Mouse (Mus musculus) ES-Bruce4 (cell line): ENCODE measurements around the gene Rab23. TPM values are rescaled to one million over a fixed set of nuclear protein-coding genes. Genes with fewer than 3 reads are reported as not detected.

Experiments used
- H3K27ac ChIP-seq: 2 replicates; pipeline ENCODE4 v1.5.1; 2012; ENCODE audit warnings: low read length, inconsistent platforms; ENCODE audit not compliant: insufficient read depth
- H3K27me3 ChIP-seq: 2 replicates; pipeline ENCODE4 v1.6.1; 2012; ENCODE audit warnings: mild to moderate bottlenecking, low read length, inconsistent platforms; ENCODE audit not compliant: control insufficient read depth, poor library complexity, insufficient read depth, severe bottlenecking
- H3K36me3 ChIP-seq: 2 replicates; pipeline ENCODE4 v1.6.1; 2012; ENCODE audit warnings: inconsistent platforms, mild to moderate bottlenecking, low read length, moderate library complexity; ENCODE audit not compliant: control insufficient read depth, poor library complexity, insufficient read depth, severe bottlenecking
- H3K4me1 ChIP-seq: one replicate; pipeline ENCODE4 v1.8.1; 2011; ENCODE audit warnings: low read length; ENCODE audit not compliant: control insufficient read depth, insufficient read depth
- H3K4me3 ChIP-seq: 2 replicates; pipeline ENCODE4 v1.5.1; 2011; ENCODE audit warnings: low read depth, mild to moderate bottlenecking, low read length
- H3K9ac ChIP-seq: 2 replicates; pipeline ENCODE4 v1.6.1; 2012; ENCODE audit warnings: low read depth, mild to moderate bottlenecking, inconsistent platforms; ENCODE audit not compliant: poor library complexity, severe bottlenecking
- H3K9me3 ChIP-seq: replicated peaks from 2 replicates; pipeline ENCODE4 v1.6.1; 2012; ENCODE audit warnings: mild to moderate bottlenecking, low read length, inconsistent platforms; ENCODE audit not compliant: control insufficient read depth, poor library complexity, insufficient read depth, severe bottlenecking
- CTCF ChIP-seq: IDR thresholded peaks from one replicate; pipeline ENCODE4 v1.8.1; 2011; ENCODE audit warnings: low read depth, low read length
- EP300 ChIP-seq: IDR thresholded peaks from 2 replicates; pipeline ENCODE4 v1.6.1; 2011; ENCODE audit warnings: low read depth, low read length; ENCODE audit not compliant: insufficient read depth
- POLR2A ChIP-seq: IDR thresholded peaks from one replicate; pipeline ENCODE4 v1.8.1; 2011; ENCODE audit warnings: low read length; ENCODE audit not compliant: insufficient read depth
- polyA plus RNA-seq: library from polyadenylated mRNA; stranded (reverse); fragments of >200 nt; gene quantifications from 2 replicates; pipeline ENCODE4 v1.2.4, GENCODE M21; 2011; ENCODE audit warnings: low read depth; ENCODE audit not compliant: missing spikeins, insufficient read depth, insufficient read length

Rab23 gene
- polyA plus RNA-seq: 43.6 and 46.8 TPM in 2 replicates

GRCm38 (mm10) chr1:33719733-33720225, at the start of gene Rab23:
Rab23 (plus strand) TSS chr1:33719887.
- peak within 1 kb of the TSS; percentile 94 for H3K4me3 ChIP-seq
- no peaks in the 10 kb centered on the region for H3K4me1 ChIP-seq
- H3K27ac ChIP-seq: no peak within 1 kb of the TSS
- TF ChIP-seq CTCF: no peak
- TF ChIP-seq POLR2A: no peak
- TF ChIP-seq EP300: no peak
- peak within 1 kb of the TSS; percentile 91 for H3K9ac ChIP-seq
- H3K9me3 ChIP-seq: no peaks in the 10 kb centered on the region
- H3K36me3 ChIP-seq: peaks cover 26% of the 10 kb centered on the region
- no peaks in the 10 kb centered on the region for H3K27me3 ChIP-seq

GRCm38 (mm10) chr1:33670164-33670616, 49.5 kb upstream of the Rab23 start:
- Histone ChIP-seq H3K4me3 (peak overlapping the region; percentile 92), H3K9ac (peak overlapping the region; percentile 41), H3K9me3 (no peaks in the 10 kb centered on the region), H3K36me3 (no peaks in the 10 kb centered on the region), H3K4me1 (no peaks in the 10 kb centered on the region), H3K27me3 (no peaks in the 10 kb centered on the region), H3K27ac (no peak overlapping the region)
- peak; percentile 38 for TF ChIP-seq CTCF
- no peak for TF ChIP-seq EP300
- TF ChIP-seq POLR2A: no peak

GRCm38 (mm10) chr1:33671441-33671840, 48.2 kb upstream of the Rab23 start:
- Histone ChIP-seq H3K9ac (no peak overlapping the region), H3K4me1 (no peaks in the 10 kb centered on the region), H3K9me3 (no peaks in the 10 kb centered on the region), H3K27me3 (no peaks in the 10 kb centered on the region), H3K27ac (no peak overlapping the region), H3K36me3 (no peaks in the 10 kb centered on the region), H3K4me3 (no peak overlapping the region)
- TF ChIP-seq CTCF: no peak
- no peak for TF ChIP-seq EP300
- no peak for TF ChIP-seq POLR2A

GRCm38 (mm10) chr1:33672083-33672482, 47.6 kb upstream of the Rab23 start:
- no peak overlapping the region for H3K4me3 ChIP-seq
- H3K9ac ChIP-seq: no peak overlapping the region
- H3K9me3 ChIP-seq: no peaks in the 10 kb centered on the region
- TF ChIP-seq POLR2A (no peak), EP300 (no peak), CTCF (no peak)
- H3K27ac ChIP-seq: no peak overlapping the region
- H3K27me3 ChIP-seq: no peaks in the 10 kb centered on the region
- no peaks in the 10 kb centered on the region for H3K36me3 ChIP-seq
- no peaks in the 10 kb centered on the region for H3K4me1 ChIP-seq

- TF ChIP-seq POLR2A (no peak), CTCF (peak; percentile 47), EP300 (no peak)
- Histone ChIP-seq H3K9ac (no peak overlapping the region), H3K4me3 (no peak overlapping the region), H3K4me1 (no peaks in the 10 kb centered on the region), H3K36me3 (no peaks in the 10 kb centered on the region), H3K27me3 (no peaks in the 10 kb centered on the region), H3K9me3 (no peaks in the 10 kb centered on the region), H3K27ac (no peak overlapping the region)
Observed at GRCm38 (mm10) chr1:33672514-33672913, 47.2 kb upstream of the Rab23 start.

GRCm38 (mm10) chr1:33673158-33673960, 46.3 kb upstream of the Rab23 start:
- Histone ChIP-seq H3K27me3 (no peaks in the 10 kb centered on the region), H3K9me3 (no peaks in the 10 kb centered on the region), H3K36me3 (no peaks in the 10 kb centered on the region), H3K4me1 (no peaks in the 10 kb centered on the region), H3K4me3 (no peak overlapping the region), H3K9ac (no peak overlapping the region), H3K27ac (no peak overlapping the region)
- TF ChIP-seq EP300: no peak
- no peak for TF ChIP-seq CTCF
- TF ChIP-seq POLR2A: no peak
